Mouse (Mus musculus): Measurements from ENCODE around the gene Gimap8. TPM values are rescaled to one million over a fixed set of nuclear protein-coding genes. Genes with fewer than 3 reads are reported as not detected.
"Not testable (repeated sequence)": the region's sequence is repeated elsewhere in the genome, so short reads cannot be mapped to it uniquely, and the experiment has no call there.

The Gimap8 gene
- total RNA-seq (2021): 1 to 10 TPM; 4.3 to 5.3 TPM
- long read RNA-seq, experiment 1, partial matches to known transcripts: 0 of 2 reads
- long read RNA-seq, experiment 1, other reads (novel, unspliced or antisense): 0 of 2 reads
- long read RNA-seq, experiment 2, partial matches to known transcripts: 0 of 1 reads
- long read RNA-seq, experiment 2, other reads (novel, unspliced or antisense): 0 of 1 reads

DNA sequence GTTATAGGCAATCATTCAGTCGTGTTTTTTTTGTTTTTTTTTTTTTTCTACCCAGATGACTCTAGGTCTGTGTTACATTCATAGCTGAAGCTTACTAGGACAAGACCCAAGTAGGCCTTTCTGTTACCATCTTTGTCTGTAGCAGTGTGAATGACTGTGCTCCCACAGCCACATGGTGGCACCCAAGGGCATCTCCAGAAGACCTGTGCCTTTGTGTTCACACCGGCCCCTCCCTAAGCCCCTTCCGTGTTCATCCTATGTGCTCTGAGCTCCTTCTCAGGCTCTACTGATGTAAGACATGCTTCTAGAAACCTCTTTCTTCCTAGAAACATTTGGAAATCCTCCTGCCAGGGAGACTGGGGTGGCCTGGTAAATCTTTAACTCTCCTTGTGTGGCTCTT lies at the start of gene Gimap8:
Gimap8 (plus strand) TSS at position 240 of the 400 bp plus-strand sequence.
- DNase-seq: no peak
- intact Hi-C loops (cut with DNase I; ENCODE audit: low total_unique reads): loop anchor here (5.0 to 10.0 kb wide), 2 partner anchors 125 to 472 kb away; partner anchors contain the start of gene Gimap3

DNA sequence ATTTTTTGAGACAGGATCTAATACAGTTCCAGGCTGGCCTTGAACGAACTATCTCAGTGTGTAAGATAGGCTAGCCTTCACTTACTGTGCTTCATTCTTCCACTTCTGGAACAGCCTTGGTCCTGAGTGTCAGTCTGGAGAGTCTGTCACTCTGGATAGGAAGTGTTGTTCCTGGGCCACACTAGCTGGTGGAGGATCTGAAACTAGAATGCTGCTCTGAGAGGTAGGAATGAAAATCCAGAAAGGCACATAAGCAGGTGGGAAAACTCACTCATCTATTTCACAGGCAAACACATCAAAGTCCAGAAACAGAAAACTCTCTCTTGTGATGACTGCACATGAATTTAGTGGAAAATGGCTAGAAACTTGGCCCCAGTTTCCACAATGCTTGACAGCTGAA lies 46.4 kb upstream of the Gimap8 start:
- intact Hi-C loops (cut with DNase I; ENCODE audit: low total_unique reads): no loop called here
- DNase-seq: no peak

DNA sequence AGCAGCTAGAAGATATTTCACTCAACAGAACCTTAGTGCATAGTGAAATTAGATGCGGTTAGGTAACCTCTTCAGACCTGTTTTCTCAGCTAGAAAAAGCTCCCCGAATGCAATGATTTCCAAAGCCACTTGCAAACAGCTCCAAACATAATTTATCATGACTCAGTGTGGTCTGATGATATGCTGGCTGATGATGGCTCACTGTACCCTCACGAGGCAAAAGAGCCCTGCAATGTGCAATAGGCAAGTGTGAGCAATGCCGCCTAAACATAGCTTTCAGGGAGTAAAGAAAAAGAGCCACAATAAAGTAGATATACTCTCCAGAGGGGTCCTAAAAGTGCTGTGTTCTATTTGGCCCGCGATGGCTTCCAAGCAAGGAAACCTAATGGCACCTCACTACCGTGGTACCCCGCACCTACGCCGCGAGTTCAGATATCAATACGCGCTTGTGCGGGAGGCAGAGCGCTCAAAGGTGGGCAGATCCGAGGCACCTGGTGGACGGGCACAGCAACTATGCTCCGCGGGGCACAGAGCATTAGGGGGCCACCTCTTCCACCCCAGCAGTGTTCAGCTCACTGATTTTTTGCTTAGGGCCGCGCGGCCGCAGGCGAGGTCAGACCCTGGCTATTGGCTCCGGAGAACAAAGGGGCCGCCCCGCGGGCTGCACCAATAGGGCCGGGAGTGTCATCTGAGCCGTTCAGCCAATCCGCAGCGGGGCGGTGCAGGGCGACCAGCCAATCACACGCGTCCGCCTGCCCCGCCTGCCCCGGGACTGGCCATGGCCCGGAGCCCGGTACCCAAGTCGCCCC lies 45.6 kb upstream of the Gimap8 start, which contains the start of gene Zfp775:
Zfp775 (plus strand) TSS at position 793 of the 809 bp plus-strand sequence.
- DNase-seq: peak; percentile 99
- intact Hi-C loops (cut with DNase I; ENCODE audit: low total_unique reads): no loop called here

DNA sequence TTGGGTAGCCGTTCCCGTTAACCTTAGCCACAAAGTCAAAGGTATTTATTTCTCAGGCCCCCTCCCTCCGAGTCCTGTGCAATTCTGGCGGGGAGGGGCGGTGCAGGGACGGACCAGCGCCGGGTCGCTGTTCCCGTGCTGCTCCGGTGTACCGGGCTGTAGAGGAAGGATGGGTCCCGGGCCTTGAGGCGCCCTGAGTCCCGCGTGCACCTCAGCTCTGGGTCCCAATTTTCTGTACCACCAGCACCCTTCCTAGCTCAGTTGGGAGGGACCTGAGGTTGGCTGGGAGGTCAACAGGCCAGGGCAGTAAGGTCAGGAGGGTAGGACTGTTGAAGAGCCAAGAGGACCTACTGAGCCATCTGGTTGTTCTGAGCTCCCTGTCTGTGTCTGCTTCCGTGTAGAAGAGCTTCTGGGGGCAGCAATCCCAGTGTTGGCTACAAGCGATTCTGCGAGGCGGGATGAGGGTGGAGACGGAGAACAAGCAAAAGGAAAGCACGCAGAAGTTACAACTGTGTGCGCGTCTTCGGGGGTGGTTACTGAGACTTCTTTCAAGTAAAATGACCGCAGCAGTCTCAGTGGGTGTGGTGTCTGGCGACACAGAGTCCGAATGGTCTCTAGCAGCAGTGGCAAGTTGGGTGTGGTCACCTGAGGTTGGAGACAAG lies 44.8 kb upstream of the Gimap8 start:
- intact Hi-C loops (cut with DNase I; ENCODE audit: low total_unique reads): no loop called here
- DNase-seq: peak; percentile 27

DNA sequence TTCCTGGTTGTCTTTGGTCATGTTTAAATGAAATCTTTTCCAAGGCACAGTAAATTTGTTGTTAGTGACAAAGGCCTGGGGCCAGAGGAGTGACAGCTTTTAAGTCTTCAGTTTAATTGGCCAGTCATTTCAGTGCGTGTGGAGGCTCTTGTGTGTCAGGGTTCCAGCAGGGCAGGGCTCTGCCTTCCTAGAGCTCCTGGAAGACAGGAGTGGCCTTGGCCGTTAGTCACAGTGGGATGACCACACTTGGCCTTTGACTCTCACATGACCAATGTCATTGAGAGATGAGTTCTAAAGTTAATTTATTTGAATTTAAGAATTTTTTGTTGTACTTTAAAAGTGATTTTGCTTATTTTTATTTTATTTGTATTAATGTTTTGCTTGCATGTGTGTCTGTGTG lies 38.9 kb upstream of the Gimap8 start:
- intact Hi-C loops (cut with DNase I; ENCODE audit: low total_unique reads): no loop called here
- no peak for DNase-seq

DNA sequence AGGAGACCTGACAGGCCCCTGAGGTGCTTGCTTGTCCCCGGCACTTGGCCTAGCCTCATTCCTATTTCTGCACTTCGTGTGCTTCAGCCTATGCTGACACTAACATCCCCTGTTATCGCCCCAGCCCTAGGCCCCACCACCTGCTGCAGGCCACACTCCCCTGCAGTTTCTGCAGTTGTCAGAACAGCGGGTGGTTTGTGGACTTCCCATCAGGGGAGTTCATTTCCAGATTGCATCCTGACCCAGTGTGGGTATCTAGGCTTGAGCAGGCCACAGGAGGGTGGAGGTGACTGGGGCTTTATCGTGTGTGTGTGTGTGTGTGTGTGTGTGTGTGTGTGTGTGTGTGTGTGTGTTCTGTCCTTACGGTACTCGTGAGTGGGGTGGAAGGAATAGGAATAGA lies 37.5 kb upstream of the Gimap8 start:
- intact Hi-C loops (cut with DNase I; ENCODE audit: low total_unique reads): no loop called here
- no peak for DNase-seq

DNA sequence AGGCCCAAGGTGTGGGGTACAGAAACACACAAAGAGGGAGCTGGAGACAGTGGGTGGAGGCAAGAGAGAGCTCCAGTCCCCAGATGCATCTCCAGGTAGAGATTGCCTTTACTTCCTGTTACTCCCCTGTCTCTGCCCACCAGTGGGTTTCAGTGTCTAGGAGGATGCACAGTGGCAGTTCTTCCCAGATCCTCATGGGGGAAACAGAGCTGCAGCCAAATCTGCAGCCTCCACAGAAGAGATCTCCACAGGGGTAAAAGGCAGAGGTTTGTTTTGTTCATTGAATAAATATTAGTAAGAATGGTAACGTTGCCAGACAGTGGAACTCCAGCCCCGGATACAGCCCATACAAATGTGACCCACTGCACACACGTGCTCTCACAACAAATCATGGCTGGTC lies 36.4 kb upstream of the Gimap8 start:
- intact Hi-C loops (cut with DNase I; ENCODE audit: low total_unique reads): loop anchor here (2.0 kb wide), 1 partner anchor 30 kb away; no protein-coding TSS in a partner anchor
- DNase-seq: no peak

DNA sequence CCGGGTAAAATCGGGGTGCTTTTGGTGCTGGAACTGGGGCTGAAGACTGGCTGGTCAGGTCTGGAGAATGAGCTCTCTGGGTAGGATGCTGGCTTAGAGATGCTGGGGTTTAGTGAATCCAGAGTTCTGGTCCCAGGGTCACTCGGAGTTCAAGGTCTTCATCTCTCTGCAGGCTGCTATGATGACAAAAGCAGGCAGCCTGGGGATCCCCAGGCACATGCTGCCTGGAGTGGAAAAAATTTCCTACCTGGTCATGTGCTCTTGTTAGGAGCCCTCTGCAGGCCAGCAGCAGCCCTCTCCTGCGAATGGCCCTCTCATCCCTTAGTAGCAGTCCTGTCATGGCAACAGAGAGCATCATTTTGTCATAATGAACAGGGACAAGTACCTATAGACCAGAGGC lies 33.6 kb upstream of the Gimap8 start:
- no peak for DNase-seq
- intact Hi-C loops (cut with DNase I; ENCODE audit: low total_unique reads): no loop called here

DNA sequence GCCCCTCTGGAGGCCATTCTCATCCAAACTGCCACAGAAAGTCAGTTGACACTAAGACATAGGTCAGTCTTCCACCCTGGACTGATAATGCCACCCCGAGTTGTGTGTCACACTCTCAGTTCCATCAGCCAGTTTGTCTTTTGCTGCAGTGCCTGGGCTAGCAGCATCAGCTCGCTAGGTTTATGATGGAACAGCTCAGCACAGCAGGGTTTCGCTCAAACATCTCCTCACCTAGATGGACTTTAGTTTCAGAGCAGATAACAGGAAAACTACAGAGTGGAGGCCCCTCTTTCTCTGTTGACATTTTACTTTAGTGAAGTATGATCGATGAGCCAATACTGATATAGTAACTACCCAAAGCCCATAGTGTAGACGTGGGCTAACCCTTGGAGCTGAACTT lies 32.3 kb upstream of the Gimap8 start:
- DNase-seq: no peak
- intact Hi-C loops (cut with DNase I; ENCODE audit: low total_unique reads): no loop called here

DNA sequence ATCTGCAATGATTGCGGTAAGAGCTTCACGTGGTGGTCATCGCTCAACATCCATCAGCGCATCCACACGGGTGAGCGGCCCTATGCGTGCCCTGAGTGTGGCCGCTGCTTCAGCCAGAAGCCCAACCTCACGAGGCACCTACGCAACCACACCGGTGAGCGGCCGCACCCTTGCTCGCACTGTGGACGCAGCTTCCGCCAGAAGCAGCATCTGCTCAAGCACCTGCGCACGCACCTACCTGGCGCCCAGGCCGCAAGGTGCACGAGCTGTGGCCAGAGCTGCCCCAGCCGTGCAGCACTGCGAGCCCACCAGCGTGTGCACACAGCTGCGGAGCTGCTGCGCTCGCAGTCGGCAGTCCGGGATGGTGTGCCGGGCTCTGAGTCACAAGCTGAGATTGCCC lies 27.0 kb upstream of the Gimap8 start:
- DNase-seq: no peak
- intact Hi-C loops (cut with DNase I; ENCODE audit: low total_unique reads): no loop called here

DNA sequence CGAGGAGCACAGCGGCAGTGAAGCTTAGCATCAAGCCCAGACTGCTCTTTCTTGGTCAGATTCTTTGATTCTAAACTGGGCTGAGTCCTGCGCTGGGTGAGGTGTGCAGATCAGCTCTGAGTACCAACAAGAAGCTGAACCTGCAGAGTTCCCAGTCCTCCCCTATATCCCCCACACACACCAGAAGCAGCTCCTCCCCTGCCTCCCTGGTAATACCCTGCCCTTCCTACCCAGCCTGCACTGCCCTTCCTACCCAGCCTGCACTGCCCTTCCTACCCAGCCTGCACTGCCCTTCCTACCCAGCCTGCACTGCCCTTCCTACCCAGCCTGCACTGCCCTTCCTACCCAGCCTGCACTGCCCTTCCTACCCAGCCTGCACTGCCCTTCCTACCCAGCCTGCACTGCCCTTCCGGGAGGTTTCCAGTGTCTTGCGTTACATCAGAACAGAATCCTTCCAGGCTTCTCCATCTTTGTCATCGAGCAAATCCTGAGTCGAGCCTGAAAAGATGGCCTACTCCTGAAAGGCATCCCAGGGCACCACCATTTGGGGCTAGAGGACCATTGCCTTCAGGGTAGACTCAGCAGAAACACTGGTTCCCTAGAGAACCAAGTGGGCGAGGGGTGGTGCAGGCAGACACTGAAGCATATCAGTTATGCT lies 24.7 kb upstream of the Gimap8 start:
- DNase-seq; intact Hi-C loops (cut with DNase I; ENCODE audit: low total_unique reads): not testable (repeated sequence)

DNA sequence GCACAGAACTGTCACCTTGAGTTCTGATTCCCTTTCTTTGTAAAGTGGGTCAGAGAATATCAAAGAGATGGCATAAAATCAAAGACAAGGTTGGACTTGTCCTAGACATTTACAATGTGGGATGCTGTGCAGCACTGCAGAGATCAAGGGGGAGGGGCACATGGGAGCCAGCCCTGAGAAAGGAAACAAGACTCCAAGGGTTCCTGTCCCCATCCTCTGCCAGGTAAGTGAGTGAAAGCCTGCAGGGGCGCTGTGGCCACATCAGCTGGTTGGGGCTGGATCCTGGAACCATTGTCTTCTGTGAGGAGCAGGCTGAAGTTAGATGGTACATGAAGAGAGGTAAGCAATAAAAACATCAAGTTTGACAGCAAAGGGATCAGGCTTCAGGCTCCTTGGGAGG lies 23.6 kb upstream of the Gimap8 start:
- DNase-seq: no peak
- intact Hi-C loops (cut with DNase I; ENCODE audit: low total_unique reads): no loop called here

DNA sequence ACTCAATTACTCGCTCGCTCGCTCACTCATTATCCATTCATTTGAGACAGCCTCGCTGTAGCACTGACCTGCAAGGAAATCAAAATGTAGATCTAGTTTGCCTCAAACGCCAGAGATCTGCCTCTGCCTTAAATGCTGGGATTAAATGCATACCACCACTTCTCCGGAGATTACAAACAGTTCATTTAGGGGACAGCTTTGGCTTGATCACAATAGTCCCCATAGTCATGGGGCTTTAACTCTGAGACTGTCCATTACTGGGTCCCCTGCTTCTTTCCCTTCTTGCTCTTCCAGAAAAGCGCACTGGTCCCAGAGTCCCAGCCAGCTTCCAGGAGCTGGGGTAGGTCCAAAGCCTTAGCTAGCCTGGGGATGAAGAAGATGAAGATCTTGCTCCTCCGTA lies 20.6 kb upstream of the Gimap8 start, which contains the start of gene AI854703:
AI854703 (plus strand) TSS at position 301 of the 400 bp plus-strand sequence.
- intact Hi-C loops (cut with DNase I; ENCODE audit: low total_unique reads): no loop called here
- DNase-seq: no peak

DNA sequence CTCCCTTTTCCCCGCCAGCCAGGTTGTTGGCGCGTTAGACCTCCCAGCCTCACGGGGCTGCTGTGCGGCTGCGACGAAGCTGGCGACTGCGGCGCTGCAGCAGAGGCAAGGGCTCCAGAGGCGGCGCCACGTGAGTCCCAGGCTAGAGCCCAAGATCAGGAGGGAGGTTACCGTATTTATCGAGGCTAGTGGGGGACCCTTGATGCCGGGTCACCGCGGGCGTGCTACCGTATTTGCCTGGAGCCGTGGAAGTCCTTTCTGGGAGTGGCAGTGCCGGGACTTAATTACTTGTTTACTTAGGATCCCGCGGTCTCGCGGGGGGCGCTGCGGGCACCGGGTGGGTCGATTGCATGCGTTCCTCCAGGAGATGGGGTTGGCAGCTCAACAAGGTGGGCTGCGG lies 20.1 kb upstream of the Gimap8 start:
- peak; percentile 55 for DNase-seq
- intact Hi-C loops (cut with DNase I; ENCODE audit: low total_unique reads): no loop called here

DNA sequence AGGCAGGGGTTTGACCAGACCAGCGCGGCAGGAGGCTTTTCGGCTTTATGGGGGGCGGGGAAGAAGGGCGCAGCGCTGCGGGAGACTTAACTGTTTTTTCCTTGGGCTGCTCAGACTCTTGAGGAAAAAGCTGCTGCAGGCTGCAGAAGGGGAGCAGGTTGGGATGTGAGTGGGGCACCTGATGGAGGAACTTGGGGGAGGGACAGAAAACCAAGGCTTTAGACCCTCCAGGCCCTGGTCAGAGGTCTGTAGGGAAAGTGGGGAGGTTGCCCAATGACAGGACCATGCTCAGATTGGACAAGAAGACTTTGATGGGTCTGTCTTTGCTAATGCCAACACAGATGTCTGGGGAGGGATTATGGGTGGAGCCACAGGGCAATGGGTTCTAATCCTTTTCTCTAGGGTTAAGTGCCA lies 19.5 kb upstream of the Gimap8 start:
- DNase-seq: no peak
- intact Hi-C loops (cut with DNase I; ENCODE audit: low total_unique reads): no loop called here

DNA sequence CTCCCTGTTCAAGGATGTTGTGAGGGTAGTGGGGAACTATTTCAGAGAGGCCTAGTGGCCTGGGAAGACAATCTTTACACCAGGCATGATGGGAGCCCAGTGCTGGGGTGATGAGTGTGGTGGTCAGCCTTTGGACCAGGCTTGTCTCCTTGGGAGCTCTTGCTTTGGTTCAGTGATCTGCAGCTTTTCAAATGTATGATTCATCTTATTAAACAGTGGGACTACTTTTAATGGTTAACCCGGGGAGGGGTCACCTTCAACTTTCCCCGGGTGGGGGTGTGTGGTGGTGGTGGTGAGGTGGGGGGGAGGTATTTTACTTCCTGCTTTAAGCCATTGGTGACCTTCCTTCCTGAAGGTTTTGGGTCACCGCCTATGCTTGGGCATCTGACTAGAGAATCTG lies 18.7 kb upstream of the Gimap8 start:
- intact Hi-C loops (cut with DNase I; ENCODE audit: low total_unique reads): no loop called here
- no peak for DNase-seq

DNA sequence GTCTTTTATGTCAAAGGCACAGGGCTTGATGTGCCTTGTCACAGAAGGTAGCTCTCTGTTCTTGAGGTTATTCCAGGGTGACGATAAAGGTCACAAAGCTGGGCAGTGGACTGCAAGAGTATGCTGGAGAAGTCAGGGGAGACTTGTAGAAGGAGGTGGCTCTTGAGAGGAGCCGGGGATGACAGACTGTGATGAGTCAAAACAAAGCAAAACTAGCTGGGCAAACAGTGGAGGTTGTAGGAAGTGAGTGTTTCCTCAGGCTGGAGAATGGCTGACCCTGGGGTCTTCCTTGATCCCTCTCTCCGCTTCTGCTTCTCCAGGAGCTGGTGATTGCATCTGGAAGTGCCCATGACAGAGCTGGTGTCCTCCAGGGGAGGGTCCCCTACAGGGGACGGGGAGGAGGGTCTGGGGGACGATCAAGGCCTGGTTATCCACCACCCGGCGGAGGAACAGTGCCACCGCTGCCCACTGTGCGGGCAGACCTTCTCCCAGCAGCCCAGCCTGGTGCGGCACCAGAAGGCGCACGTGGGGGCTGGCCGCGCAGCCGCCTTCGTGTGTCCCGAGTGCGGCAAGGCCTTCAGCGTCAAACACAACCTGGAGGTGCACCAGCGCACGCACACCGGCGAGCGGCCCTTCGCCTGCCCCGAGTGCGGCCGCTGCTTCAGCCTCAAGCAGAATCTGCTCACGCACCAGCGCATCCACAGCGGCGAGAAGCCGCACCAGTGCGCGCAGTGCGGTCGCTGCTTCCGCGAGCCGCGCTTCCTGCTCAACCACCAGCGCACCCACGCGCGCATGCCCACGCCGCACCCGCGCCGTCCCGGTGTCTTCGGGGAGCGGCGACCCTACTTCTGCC lies 18.0 kb upstream of the Gimap8 start:
- no peak for DNase-seq
- intact Hi-C loops (cut with DNase I; ENCODE audit: low total_unique reads): no loop called here

DNA sequence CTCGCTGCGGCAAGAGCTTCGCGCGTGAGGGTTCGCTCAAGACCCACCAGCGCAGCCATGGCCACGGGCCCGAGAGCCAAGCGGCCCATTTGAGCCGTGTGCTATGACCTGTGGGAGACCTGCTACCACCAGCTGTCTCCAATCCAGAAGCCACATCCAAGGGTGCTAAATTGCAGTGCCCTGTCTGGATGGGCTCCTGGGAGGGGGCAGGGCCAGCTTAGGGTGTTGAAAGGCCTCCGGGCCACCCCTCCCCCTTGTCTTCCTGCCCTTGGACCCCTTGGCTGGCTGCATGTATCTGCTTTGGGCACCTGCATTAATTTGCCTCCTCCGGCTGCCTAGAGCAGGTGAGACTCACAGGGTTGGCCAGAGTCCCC lies 17.4 kb upstream of the Gimap8 start:
- intact Hi-C loops (cut with DNase I; ENCODE audit: low total_unique reads): no loop called here
- DNase-seq: no peak

DNA sequence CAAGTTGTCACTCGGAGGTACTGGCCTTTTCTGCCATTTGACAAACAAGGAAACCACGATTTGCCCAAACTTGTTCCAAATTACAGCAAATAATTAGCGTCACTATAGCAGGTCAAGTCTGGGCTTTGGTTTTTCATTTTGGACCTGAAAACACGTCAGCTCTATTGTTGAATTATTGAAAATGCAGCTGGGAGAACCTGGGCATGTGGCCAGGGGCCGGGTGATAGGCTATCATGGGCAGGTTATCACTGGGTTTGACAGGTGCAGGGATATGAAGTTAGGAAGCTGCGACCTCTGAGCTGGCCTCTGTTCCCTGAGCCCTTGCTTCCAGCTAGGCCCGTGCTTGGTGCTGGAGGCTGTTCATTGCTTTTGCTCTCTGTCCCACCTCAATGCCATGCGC lies 16.2 kb upstream of the Gimap8 start:
- intact Hi-C loops (cut with DNase I; ENCODE audit: low total_unique reads): no loop called here
- DNase-seq: no peak

Data from gastrocnemius, postnatal 14 days (tissue).